Mouse (Mus musculus) heart, postnatal 14 days (tissue): ENCODE measurements at regions not wholly inside any gene's neighbourhood (a gene's known extent, or its start where the extent isn't known, plus 50 kb on each side); places are given as distances from the start of the nearest gene placed in this dataset.
A peak's percentile ranks its signal among the peaks of the same experiment; 100 is the strongest.
"Not testable (repeated sequence)": the region's sequence is repeated elsewhere in the genome, so short reads cannot be mapped to it uniquely, and the experiment has no call there.

Source experiments
- DNase-seq, 2 experiments: peaks; one replicate each; pipeline ENCODE4 v3.0.0; 2021 to 2022
- intact Hi-C: fragments of 180-260 bp; cut with DNase I; formaldehyde crosslinking; loops from one replicate; pipeline ENCODE4 v1.15.1; 2025

DNA sequence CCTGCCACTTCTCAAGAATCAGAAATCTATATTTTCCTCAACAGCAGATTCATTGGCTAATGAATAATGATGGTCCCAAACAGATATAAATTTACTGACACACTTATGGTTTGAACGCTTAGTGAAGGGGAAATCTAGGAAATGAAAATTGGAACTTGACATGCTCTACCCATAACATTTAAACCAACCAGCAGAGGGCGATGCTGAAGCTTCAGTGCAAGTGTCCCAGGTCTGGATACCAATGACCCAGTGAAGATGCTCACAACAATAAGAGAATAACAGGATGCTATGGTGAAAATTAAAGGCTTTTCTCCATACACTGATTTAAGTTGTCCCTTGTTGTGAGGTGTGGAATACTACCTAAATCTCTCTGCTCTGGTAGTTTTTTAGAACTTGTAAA lies 236.0 kb upstream of the Rorb start:
- intact Hi-C loops = no loop called here
- peak in 1 of 2 experiments; percentile 9 for DNase-seq

DNA sequence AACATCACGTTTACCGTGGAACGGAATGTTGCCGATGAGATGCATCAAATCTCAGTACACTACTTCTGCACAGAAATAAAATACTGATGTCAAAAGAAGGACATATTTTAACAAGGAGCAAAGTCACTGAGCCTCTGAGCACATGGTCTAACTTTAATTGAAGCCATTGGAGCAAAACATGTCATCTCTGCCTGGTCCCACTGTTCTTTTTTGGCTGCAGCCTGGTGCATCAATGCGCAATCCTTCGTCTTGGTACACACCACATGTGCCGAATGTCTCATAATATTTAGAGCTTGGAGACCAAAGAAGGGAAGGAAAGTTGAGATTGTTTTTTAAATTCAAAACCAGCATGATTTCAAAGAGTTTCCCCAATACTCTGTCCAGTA lies 233.4 kb upstream of the Rorb start:
- DNase-seq = no peak
- intact Hi-C loops = no loop called here

DNA sequence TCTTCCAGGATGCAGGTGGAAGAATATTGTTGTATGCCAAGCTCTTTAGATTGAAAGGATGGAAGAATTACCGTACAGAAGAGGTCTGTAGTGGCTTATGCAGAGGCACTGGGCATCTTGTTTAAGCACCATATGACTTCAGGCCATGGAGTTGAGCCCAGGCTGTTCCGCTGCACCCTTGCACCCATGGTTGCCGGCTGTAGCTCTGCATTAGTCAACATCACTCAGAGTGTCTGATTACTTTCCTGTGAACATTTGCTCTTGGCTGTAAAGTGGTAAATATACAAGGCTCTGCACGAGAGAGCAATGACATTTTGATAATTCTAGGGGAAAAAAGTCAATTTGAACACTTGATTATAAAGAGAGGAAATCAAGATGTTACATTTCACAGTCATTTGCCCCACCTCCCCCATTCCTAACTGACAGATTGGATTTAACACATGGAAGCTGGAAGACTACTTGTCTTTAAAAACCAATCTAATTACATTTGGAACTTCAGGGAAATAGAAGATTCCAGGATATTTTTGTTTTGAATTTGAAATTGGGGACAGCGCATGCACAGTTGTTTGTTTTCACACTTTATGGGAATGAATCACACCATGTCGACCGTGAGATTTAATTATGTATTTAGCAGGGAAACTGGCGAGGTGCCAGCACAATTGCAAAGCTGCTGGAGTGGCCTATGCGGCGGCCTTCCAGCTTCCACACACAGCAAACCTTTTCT lies 232.9 kb upstream of the Rorb start:
- peak; percentile 5 for DNase-seq
- intact Hi-C loops = no loop called here

DNA sequence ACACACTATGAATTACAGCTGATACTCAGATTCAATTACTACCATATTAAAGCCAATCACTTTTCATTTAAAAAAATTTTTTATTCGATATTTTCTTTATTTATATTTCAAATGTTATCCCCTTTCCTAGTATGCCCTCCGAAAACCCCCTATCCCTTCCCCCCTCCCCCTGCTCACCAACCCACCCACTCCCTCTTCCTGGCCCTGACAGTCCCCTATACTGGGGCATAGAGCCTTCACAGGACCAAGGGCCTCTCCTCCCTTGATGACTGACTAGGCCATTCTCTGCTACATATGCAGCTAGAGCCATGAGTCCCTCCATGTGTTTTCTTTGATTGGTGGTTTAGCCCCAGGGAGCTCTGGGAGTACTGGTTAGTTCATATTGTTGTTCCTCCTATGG lies 196.1 kb upstream of the Rorb start:
- intact Hi-C loops, DNase-seq: not testable (repeated sequence)

DNA sequence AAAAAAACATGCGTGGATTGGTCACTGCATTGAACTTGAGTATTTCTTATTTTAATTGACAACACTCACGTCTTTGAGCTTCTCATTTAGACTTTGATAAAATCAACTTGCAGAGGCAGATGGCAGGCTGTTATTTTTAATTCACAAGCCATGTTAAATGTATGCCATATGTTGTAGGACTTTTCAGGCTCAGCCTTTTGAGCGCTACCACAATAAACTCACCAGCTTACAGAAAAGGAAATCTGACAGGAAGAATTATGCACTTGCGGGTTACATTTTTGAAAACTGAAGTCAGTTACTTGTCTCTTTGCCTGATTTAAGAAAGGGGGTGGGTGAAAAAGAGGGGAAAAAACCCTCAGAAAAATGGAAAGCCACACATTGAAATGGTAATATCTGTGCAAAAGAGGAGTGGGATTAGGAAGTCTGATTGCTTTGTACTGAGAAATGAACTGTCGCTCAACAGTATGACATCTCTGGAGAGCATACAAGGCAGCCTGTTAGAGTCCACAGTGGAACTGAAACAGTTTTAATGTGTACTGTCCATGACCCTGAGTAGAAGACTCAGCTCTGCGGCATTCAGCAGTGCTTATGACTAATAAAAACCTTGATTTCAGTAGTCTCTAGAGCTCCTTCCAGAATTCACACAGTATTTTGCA lies 195.6 kb upstream of the Rorb start:
- DNase-seq = no peak
- intact Hi-C loops = no loop called here

DNA sequence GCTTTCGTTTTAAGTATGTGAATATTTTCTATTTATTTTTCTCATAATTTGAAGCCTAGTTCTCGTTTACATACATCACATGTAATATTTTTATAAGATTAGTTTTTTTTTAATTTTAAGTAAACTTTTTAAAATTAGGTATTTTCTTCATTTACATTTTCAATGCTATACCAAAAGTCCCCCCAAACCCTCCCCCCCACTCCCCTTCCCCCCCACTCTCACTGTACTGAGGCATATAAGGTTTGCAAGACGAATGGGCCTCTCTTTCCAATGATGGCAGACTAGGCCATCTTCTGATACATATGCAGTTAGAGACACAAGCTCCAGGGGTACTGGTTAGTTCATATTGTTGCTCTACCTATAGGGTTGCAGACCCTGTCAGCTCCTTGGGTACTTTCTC lies 174.9 kb upstream of the Rorb start:
- DNase-seq, intact Hi-C loops: not testable (repeated sequence)

DNA sequence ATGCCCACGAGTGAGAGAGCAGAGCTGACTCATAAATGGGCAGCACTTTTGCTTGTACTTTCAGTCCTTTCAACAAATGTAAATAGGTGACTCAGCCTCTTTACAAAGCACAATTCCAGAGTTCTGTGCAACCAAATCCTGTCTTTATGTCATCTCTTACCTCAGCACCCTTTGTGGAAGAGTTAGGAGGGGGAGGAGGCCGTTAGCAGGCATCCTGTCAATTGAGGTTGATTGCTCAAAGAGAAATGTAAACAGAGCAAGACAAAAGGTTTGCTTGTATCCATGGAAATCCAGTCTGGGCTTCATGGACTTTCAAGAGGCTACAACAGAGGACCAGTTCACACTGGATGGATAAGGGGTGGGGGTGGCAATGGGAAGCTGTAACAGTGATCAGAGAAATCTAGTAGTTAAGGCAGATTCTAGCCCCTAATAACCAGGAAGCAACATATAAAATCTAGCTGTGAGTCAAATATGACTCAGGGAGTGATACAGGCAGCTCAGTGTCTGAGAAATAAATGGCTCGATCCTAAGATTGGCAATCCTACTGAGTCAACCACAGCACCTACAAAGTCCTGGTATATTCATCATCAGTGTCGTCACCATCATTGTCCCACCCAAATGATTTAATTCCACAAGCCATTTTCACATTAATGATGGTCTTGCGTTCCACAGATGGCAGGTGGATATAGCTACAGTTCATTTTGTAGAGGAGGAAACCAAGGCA lies 136.0 kb upstream of the Rorb start:
- intact Hi-C loops = no loop called here
- no peak for DNase-seq

DNA sequence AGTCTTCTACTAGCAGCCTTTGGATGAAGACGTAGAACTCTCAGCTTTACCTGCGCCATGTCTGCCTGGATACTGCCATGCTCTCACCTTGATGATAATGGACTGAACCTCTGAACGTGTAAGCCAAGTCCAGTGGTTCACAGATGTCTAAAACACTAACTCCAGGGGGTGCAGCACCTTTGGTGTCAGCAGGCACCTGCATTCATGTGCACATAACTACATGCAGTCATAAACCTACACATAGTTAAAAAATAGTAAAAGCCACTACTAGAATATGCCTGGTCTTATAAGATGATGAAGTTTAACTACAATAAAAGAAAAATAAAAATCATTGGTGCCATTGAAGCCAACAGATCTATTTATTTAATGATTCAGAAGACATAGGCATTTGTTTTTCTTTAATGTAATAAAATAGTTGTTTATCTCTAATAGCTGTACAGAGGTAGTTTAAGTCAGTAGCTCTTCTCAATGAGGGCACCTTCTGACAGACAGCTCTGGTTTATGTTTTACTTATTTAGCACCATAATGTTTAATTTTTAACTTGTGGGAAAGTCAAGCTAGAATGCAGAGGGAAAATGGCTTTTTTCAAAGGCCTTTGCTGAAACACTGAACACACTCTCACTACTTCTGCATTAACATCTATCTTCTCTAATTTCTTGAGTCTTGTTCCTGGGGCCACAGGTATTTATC lies 118.5 kb upstream of the Rorb start:
- no peak for DNase-seq
- intact Hi-C loops = no loop called here

DNA sequence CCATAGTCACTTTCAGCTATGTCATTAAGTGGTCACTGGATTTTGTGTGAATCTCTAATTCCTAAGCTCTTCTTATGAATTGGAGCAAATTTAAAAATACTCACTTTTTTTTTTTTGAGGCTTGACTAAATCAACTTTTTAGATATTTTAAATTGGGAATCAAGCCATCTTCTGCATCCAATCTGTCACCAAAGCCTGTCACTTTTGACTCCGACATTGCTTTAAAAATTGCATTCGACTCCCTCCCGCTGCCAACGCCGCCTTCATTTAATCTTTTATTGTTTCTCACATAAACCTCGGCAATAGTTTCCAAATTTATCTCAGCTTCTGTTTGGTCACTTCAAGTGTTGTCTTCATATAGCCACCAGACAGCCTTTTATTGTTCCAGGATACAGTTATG lies 109.8 kb upstream of the Rorb start:
- no peak for DNase-seq
- intact Hi-C loops = no loop called here

DNA sequence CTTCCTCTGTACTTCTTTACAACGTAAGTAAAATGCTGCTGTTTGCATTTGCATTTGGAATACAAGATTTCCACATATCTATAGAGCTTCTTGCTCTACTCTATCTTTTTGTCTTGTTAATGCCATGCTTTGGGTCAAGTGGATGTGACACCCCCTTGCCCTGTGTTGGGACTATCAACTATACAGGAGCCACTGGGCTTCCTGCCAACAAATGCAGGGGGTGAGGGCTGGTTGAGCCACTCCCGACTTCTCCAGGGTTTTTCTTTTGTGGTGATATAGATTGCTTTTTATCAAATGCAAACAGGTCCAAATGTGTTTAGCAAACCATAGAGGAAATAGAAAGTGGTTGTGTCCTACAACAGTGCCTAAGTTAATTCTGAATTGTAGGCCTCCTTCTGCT lies 108.4 kb upstream of the Rorb start:
- no peak for DNase-seq
- intact Hi-C loops = no loop called here

DNA sequence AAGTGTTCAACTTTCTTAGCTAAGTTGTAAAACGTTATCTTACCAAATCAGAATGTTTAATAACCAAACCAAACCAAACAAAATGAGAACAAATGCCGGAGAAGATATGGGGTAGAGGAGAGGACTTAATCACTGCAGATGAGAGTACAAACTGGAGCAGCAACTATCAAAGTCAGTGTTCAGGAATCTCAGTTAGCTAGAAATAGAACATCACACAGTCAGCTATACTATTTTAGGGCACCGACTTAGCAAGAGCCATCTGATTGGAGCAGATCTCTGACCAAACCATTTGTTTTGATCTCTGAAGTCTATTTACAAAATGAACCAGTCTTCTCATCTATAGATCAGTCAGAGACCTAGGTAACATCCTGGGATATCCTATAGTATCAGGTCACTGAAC lies 107.7 kb upstream of the Rorb start:
- no peak for DNase-seq
- intact Hi-C loops = no loop called here

DNA sequence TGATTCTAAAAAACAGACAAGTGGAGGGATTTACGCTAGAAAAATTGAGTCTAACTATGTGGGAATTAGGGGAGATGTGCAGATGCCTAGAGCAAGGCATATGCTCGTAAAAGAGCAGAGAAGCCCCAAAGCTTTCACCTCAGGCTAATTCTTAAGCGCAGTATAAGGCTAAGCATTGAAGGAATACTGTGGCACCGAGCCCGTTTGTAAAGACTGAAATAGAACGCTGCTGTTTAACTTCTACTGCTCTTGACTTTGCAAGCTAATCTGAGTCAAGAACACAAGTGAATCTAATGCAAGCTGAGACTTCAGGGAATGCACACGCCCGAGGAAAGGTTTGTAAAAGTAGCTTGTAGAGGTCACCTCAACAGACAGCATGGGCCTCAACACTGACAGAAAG lies 88.5 kb upstream of the Rorb start:
- peak in 1 of 2 experiments; percentile 13 for DNase-seq
- intact Hi-C loops = no loop called here

DNA sequence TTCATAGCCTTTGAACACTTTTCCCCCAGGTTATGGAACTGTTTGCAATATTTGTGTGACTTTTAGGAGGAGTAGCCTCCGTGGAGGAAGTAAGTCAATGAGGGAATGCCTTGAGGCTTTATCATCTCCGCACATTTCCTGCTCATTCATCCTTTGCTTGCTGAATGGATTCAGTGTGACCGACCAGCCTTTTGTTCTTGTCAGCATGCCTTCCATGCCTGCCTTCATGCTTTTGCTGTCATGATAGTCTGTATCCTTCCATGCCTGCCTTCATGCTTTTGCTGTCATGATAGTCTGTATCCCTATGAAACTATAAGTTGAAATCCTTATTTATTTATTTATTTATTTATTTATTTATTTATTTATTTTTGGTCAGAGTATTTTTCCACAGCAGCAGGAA lies 87.8 kb upstream of the Rorb start:
- intact Hi-C loops = no loop called here

DNA sequence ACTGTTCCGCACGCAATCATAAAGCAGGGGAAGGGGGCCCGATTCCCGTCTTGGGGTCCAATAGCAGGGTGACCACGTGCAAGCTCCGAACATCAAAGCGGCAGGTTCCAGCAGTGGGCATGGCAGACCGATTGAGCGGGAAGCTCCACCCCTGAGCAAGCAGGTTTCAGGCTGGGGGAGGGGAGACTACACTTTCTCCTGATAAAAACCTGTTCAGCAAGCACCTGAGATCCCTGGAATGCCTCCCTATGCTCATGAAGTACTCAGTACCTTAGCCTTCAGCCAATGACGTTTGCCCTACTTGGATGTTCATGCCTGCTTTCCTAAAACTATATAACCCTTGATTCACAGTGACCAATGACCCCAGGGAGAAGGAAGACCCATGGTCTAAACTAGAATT lies 83.7 kb upstream of the Rorb start:
- intact Hi-C loops = no loop called here
- no peak for DNase-seq

More for the DNA sequence above, 87.8 kb upstream of the Rorb start:
- no peak for DNase-seq

DNA sequence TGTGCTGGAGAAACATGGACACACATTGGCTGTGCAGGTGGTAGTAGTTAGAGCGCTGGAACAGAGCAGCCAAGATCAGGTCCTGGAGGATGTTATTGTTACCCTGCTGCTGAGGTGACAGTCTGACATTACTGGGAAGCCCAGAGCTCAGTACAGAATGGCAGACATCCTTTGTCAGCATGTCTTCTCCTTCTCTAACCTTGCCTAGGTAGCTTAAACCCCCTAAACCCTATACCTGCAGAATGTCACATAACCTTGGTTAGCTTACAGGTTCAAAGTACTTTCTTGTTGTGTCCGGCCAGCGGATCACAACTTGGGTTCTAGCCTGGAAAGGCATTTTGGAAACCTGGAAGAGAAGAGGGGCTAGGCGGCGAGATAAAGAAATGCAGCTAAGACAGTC lies 83.3 kb upstream of the Rorb start:
- no peak for DNase-seq
- intact Hi-C loops = no loop called here

DNA sequence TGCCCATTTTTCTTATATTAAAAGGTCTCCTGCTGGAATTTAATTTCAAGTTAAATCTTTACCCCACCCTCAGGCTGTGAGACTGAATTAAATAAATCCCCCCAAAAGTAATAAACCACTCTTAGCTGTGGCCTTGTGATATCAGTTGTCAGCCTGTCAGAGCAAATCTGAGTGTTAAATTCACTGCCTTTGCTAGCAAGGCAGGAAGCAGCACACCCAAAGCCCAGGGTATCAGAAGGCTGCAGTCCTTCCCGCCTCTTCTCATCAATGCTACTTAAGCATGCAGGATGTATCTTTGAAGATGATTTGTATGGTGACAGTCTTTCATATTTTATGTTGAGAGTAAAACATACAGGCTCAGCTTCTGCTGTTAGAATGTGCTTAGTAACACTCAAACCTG lies 61.8 kb upstream of the Rorb start:
- DNase-seq = no peak
- intact Hi-C loops = no loop called here

DNA sequence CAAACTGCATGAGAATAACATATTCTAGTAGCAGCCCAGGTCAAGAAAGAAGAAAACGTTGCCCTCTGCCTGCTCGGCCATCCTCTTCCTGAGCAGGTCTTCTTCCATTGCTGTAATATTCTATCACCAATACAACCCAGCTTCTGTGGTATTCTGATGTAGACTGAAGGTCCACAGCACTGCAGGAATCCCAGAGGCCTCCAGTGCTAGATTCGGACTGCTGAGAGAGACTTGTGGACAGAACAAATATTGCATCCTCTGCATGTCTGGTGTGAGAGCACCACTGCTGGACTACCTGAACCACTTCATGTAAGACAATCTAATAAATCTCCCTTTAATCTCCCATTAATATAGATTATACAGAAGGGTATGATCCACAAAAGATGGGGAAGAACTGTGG lies 59.8 kb upstream of the Rorb start:
- DNase-seq = no peak
- intact Hi-C loops = no loop called here
